Mouse (Mus musculus): ENCODE measurements around the gene Chrm4. TPM values are rescaled to one million over a fixed set of nuclear protein-coding genes. Genes with fewer than 3 reads are reported as not detected.

Chrm4 gene
- polyA plus RNA-seq, 1 experiment from 2014 or later = 0.25 TPM

DNA sequence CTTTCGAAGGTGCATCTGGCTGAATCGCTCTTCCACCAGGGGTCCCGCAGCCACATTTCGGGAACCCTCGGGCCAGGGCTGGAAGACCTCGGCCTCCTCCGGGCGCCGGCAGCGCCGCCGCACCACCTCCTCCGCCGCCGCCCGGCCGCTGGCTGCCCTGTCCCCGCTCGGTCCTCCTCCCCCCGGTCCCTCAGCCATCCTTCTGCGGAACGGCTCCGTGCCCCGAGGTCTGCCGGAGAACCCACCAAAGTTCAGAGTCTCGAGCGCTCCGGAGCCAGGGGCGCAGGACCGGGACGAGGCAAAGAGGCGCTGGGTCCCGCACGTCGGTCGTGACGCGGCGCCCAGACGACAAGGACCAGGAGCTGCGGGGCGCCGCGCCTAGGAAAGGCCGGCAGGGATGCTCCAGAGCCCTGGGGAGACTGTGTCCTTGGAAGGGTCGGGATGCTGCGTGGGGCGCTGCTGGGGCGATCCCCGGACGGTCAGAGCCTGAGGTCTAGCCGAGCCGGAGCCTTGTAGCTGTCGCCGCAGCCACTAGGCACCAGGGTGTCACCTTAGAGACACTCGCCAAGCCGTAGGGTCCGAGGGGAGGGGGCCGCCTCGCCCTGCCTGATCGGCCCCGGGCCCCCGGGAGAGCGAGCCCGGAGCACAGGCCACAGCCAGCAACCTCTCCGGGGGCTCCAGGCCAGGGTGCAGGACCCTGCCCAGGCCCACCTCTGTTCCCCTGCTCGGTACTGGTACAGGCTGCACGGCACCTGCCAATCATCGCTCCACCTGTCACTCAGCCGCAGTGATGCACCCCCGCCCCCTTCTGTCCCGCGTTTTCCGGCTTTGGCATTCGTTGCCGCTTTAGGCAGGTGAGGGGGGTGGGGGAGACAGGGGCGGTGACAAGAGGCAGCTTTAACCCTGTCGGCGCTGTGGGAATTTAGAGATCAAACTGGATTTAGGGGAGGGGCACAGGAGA is 48.8 kb downstream of the Chrm4 start, which contains the start of gene Dgkz:
Gene Dgkz (minus strand): TSS at position 284 of the 961 bp plus-strand sequence.
- Histone ChIP-seq H3K27me3 (replicated peaks) (peaks cover 31% of the 10 kb centered on the region), H3K27ac (no peak within 1 kb of the TSS)

DNA sequence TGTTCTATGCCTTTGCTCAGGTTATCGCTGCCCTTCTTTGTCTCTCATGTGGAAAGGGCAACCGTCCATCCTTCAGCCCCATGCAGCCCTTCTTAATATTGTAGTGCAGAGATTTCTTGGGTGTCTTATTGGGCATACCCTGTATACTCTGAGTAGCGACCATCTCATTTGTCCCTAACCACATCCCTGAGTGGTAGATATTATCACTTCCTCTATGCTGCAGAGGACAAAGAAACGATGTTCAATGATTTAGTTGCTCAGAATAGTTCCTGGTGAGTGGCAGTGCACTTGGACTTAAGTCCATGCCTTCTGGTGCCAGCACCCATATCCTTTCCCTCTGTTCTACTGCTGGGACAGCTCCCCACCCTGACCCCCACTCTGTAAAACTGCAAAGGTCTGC is 50.9 kb downstream of the Chrm4 start:
- peaks cover 27% of the 10 kb centered on the region for H3K4me1 ChIP-seq (replicated peaks)
- peaks cover 31% of the 10 kb centered on the region for H3K27me3 ChIP-seq (replicated peaks)
- no peak overlapping the region for H3K4me2 ChIP-seq (replicated peaks)
- H3K4me3 ChIP-seq (replicated peaks) = no peak overlapping the region
- no peak overlapping the region for H3K9ac ChIP-seq
- ATAC-seq = no peak
- no peaks in the 10 kb centered on the region for H3K9me3 ChIP-seq
- 78% methylated on average over 4 of the region's 4 CpGs for WGBS
- H3K36me3 ChIP-seq = 0 out of 2 replicates have a peak, but pooled peaks cover 3% of the 10 kb centered on the region
- peak overlapping the region; percentile 40 for H3K27ac ChIP-seq

More for the DNA sequence above, 48.8 kb downstream of the Chrm4 start, which contains the start of gene Dgkz:
- 3% methylated on average over 79 of the region's 79 CpGs for WGBS
- H3K36me3 ChIP-seq = no peaks in the 10 kb centered on the region
- peak within 1 kb of the TSS; percentile 80 for H3K4me2 ChIP-seq (replicated peaks)
- ATAC-seq = peak; percentile 9; the same call in 1 of the 2 replicates
- peaks cover 47% of the 10 kb centered on the region for H3K4me1 ChIP-seq (replicated peaks)
- no peaks in the 10 kb centered on the region for H3K9me3 ChIP-seq
- peak within 1 kb of the TSS; percentile 41 for H3K9ac ChIP-seq
- H3K4me3 ChIP-seq (replicated peaks) = peak within 1 kb of the TSS; percentile 39

Other genes with a start within 250 kb of the Chrm4 start
- 20.4 and 20.7 TPM in 2 replicates for gene Atg13, start 216.7 kb upstream of the Chrm4 start, polyA plus RNA-seq (2015; fragmentation: Nextera tagmentation; extraction: Ambion mirVana)
- 17.0 and 17.8 TPM in 2 replicates for gene Harbi1, start 216.4 kb upstream of the Chrm4 start, polyA plus RNA-seq (2015; fragmentation: Nextera tagmentation; extraction: Ambion mirVana)
- 12.5 and 13.7 TPM in 2 replicates for gene Ambra1, start 197.1 kb upstream of the Chrm4 start, polyA plus RNA-seq (2015; fragmentation: Nextera tagmentation; extraction: Ambion mirVana)
- 534 and 652 TPM in 2 replicates for gene Mdk, start 5.0 kb downstream of the Chrm4 start, polyA plus RNA-seq (2015; fragmentation: Nextera tagmentation; extraction: Ambion mirVana)
- gene Gm9821, start 18.5 kb downstream of the Chrm4 start, polyA plus RNA-seq (2015; fragmentation: Nextera tagmentation; extraction: Ambion mirVana) = 0.44 and 0.73 TPM in 2 replicates
- 60.3 and 76.1 TPM in 2 replicates for gene Dgkz, start 48.6 kb downstream of the Chrm4 start, polyA plus RNA-seq (2015; fragmentation: Nextera tagmentation; extraction: Ambion mirVana)
- gene Creb3l1, start 97.3 kb downstream of the Chrm4 start, polyA plus RNA-seq (2015; fragmentation: Nextera tagmentation; extraction: Ambion mirVana) = 16.8 and 18.7 TPM in 2 replicates
- gene Phf21a, start 165.9 kb downstream of the Chrm4 start, polyA plus RNA-seq (2015; fragmentation: Nextera tagmentation; extraction: Ambion mirVana) = 18.1 and 19.1 TPM in 2 replicates